Mouse (Mus musculus) heart, embryonic 14.5 days (tissue): ENCODE measurements around the gene Gas2l1. TPM values are rescaled to one million over a fixed set of nuclear protein-coding genes. Genes with fewer than 3 reads are reported as not detected.
A peak's percentile ranks its signal among the peaks of the same experiment; 100 is the strongest.

Experiments
- ATAC-seq: fragments of 200-750 bp; cut with Nextera tagmentation; 2 replicates; pipeline ENCODE4 v1.8.0; 2017; ENCODE audit warnings: low read depth, moderate TSS enrichment; ENCODE audit not compliant: insufficient number of reproducible peaks, insufficient read depth, low FRiP score
- H3K27ac ChIP-seq, 2 experiments: fragments of 200-500 bp in 1 of 2; fragments of 300-500 bp in 1 of 2; sonication (generic) in 1 of 2; replicated peaks in 1 of 2; 2 replicates each; pipeline ENCODE4 v1.5.1; 2012 to 2014; ENCODE audit warnings: low read depth in 2 of 2, low read length in 2 of 2, control low read depth in 1 of 2, mild to moderate bottlenecking in 1 of 2, mixed read lengths in 1 of 2; ENCODE audit not compliant: control insufficient read depth in 1 of 2, insufficient read depth in 1 of 2
- H3K27me3 ChIP-seq: fragments of 300-500 bp; sonication (generic); 2 replicates; pipeline ENCODE4 v1.6.1; 2014; ENCODE audit warnings: mild to moderate bottlenecking, low read length, control low read depth; ENCODE audit not compliant: control insufficient read depth, insufficient read depth
- H3K36me3 ChIP-seq: fragments of 300-500 bp; sonication (generic); 2 replicates; pipeline ENCODE4 v1.6.1; 2014; ENCODE audit warnings: mild to moderate bottlenecking, control low read depth, low read length, mixed read lengths; ENCODE audit not compliant: control insufficient read depth, insufficient read depth
- H3K4me1 ChIP-seq, 2 experiments: fragments of 200-500 bp in 1 of 2; fragments of 300-500 bp in 1 of 2; sonication (generic) in 1 of 2; 2 replicates each; pipeline ENCODE4 v1.6.1; 2012 to 2014; ENCODE audit warnings: low read length in 2 of 2, control low read depth in 1 of 2, mixed read lengths in 1 of 2; ENCODE audit not compliant: control insufficient read depth in 2 of 2, insufficient read depth in 2 of 2
- H3K4me2 ChIP-seq: fragments of 300-500 bp; sonication (generic); 2 replicates; pipeline ENCODE4 v1.6.1; 2014; ENCODE audit warnings: mild to moderate bottlenecking, low read length
- H3K4me3 ChIP-seq, 2 experiments: fragments of 200-500 bp in 1 of 2; fragments of 300-500 bp in 1 of 2; sonication (generic) in 1 of 2; 2 replicates each; pipeline ENCODE4 v1.5.1; 2012 to 2014; ENCODE audit warnings: low read length in 2 of 2, mild to moderate bottlenecking in 2 of 2, control low read depth in 1 of 2, low read depth in 1 of 2, moderate library complexity in 1 of 2; ENCODE audit not compliant: control insufficient read depth in 1 of 2, insufficient read depth in 1 of 2
- H3K9ac ChIP-seq: fragments of 300-500 bp; sonication (generic); 2 replicates; pipeline ENCODE4 v1.6.1; 2014; ENCODE audit warnings: mild to moderate bottlenecking, low read length
- H3K9me3 ChIP-seq: fragments of 300-500 bp; sonication (generic); 2 replicates; pipeline ENCODE4 v1.6.1; 2016; ENCODE audit warnings: low read length, control low read depth; ENCODE audit not compliant: control insufficient read depth
- WGBS: fragments of 180-500 bp; shearing (Covaris S2); extraction: QIAGEN DNeasy Blood & Tissue Kit; methylation state at CpG from one replicate; pipeline ENCODE4 v1.1.7; 2014; 5-methylcytosine and 5-hydroxymethylcytosine counted together
- polyA plus RNA-seq: library from polyadenylated mRNA; unstranded; fragments of >200 nt; fragmentation: Nextera tagmentation; extraction: Ambion mirVana; gene quantifications from 2 replicates; pipeline ENCODE4 v1.2.1, GENCODE M21; 2014

The Gas2l1 gene
- polyA plus RNA-seq, 1 experiment from 2014 or later = 24.6 TPM

GRCm38 (mm10) chr11:5058783-5059182 lies 6.3 kb downstream of the Gas2l1 start:
- peaks cover 20 to 38% of the 10 kb centered on the region in 2 experiments for H3K4me1 ChIP-seq
- no peak for ATAC-seq
- peaks cover 9% of the 10 kb centered on the region for H3K36me3 ChIP-seq
- H3K9ac ChIP-seq = no peak overlapping the region
- H3K4me2 ChIP-seq = no peak overlapping the region
- 23% methylated on average over 9 of the region's 9 CpGs for WGBS
- no peaks in the 10 kb centered on the region for H3K9me3 ChIP-seq
- no peak overlapping the region for H3K27ac ChIP-seq
- H3K27me3 ChIP-seq = peaks cover 68% of the 10 kb centered on the region
- H3K4me3 ChIP-seq = no peak overlapping the region; a peak in 1 of 4 replicates

- Histone ChIP-seq H3K9me3 (no peaks in the 10 kb centered on the region), H3K27ac (no peak within 1 kb of the TSS), H3K9ac (peak within 1 kb of the TSS; percentile 70), H3K4me2 (peak within 1 kb of the TSS; percentile 99), H3K4me1 (peaks cover 17 to 31% of the 10 kb centered on the region in 2 experiments), H3K27me3 (peaks cover 61% of the 10 kb centered on the region), H3K4me3 (peak within 1 kb of the TSS; percentile 55 to 58), H3K36me3 (peaks cover 9% of the 10 kb centered on the region)
- 2% methylated on average over 77 of the region's 77 CpGs for WGBS
- no peak for ATAC-seq
These were observed 7.1 kb downstream of the Gas2l1 start, which contains the start of gene Rasl10a for GRCm38 (mm10) chr11:5057856-5058641. Gene Rasl10a (plus strand): TSS chr11:5058128.

GRCm38 (mm10) chr11:5057541-5057855 lies 7.6 kb downstream of the Gas2l1 start:
- no peak for ATAC-seq
- H3K9me3 ChIP-seq = no peaks in the 10 kb centered on the region
- WGBS = 29% methylated on average over 8 of the region's 8 CpGs

GRCm38 (mm10) chr11:5057064-5057463 lies 8.1 kb downstream of the Gas2l1 start:
- WGBS = 73% methylated on average over 8 of the region's 8 CpGs
- Histone ChIP-seq H3K4me3 (no peak overlapping the region; a peak in 1 of 4 replicates), H3K4me2 (peak overlapping the region; percentile 99; the same call in 1 of the 2 replicates), H3K27ac (no peak overlapping the region), H3K27me3 (peaks cover 51% of the 10 kb centered on the region), H3K36me3 (peaks cover 9% of the 10 kb centered on the region), H3K9ac (no peak overlapping the region), H3K9me3 (no peaks in the 10 kb centered on the region), H3K4me1 (peaks cover 13 to 22% of the 10 kb centered on the region in 2 experiments)
- no peak for ATAC-seq

More at GRCm38 (mm10) chr11:5057541-5057855, 7.6 kb downstream of the Gas2l1 start:
- Histone ChIP-seq H3K4me2 (peak overlapping the region; percentile 99), H3K36me3 (peaks cover 9% of the 10 kb centered on the region), H3K27me3 (peaks cover 56% of the 10 kb centered on the region), H3K4me3 (peak overlapping the region; percentile 55 to 58), H3K27ac (no peak overlapping the region), H3K4me1 (peaks cover 17 to 26% of the 10 kb centered on the region in 2 experiments), H3K9ac (peak overlapping the region; percentile 70)

GRCm38 (mm10) chr11:5055945-5056938 lies 8.9 kb downstream of the Gas2l1 start:
- H3K9me3 ChIP-seq = no peaks in the 10 kb centered on the region
- H3K36me3 ChIP-seq = peaks cover 9% of the 10 kb centered on the region
- no peak overlapping the region for H3K9ac ChIP-seq
- WGBS = 59% methylated on average over 23 of the region's 23 CpGs
- ATAC-seq = no peak
- peaks cover 49% of the 10 kb centered on the region for H3K27me3 ChIP-seq
- no peak overlapping the region for H3K27ac ChIP-seq
- H3K4me3 ChIP-seq = no peak overlapping the region
- H3K4me1 ChIP-seq = peaks cover 11 to 14% of the 10 kb centered on the region in 2 experiments
- H3K4me2 ChIP-seq = no peak overlapping the region

GRCm38 (mm10) chr11:5054874-5055273 lies 10.3 kb downstream of the Gas2l1 start:
- H3K9me3 ChIP-seq = no peaks in the 10 kb centered on the region
- H3K9ac ChIP-seq = no peak overlapping the region
- H3K4me2 ChIP-seq = no peak overlapping the region
- WGBS = 59% methylated on average over 6 of the region's 6 CpGs
- ATAC-seq = no peak
- no peak overlapping the region for H3K27ac ChIP-seq
- H3K4me1 ChIP-seq = peaks cover 10 to 11% of the 10 kb centered on the region in 2 experiments; a peak in 3 of 4 replicates
- H3K36me3 ChIP-seq = no peaks in the 10 kb centered on the region
- no peak overlapping the region for H3K4me3 ChIP-seq
- peaks cover 35% of the 10 kb centered on the region for H3K27me3 ChIP-seq

- Histone ChIP-seq H3K9me3 (no peaks in the 10 kb centered on the region), H3K4me2 (no peak overlapping the region), H3K27me3 (peaks cover 28% of the 10 kb centered on the region), H3K4me1 (peaks cover 7 to 10% of the 10 kb centered on the region in 2 experiments; a peak in 3 of 4 replicates), H3K4me3 (no peak overlapping the region), H3K27ac (no peak overlapping the region), H3K9ac (no peak overlapping the region), H3K36me3 (no peaks in the 10 kb centered on the region)
- WGBS = 81% methylated on average over 14 of the region's 14 CpGs
- no peak for ATAC-seq
These were observed 11.0 kb downstream of the Gas2l1 start for GRCm38 (mm10) chr11:5054151-5054550.
